Mouse (Mus musculus) heart, embryonic 14.5 days (tissue): ENCODE measurements at regions not wholly inside any gene's neighbourhood (a gene's known extent, or its start where the extent isn't known, plus 50 kb on each side); places are given as distances from the start of the nearest gene placed in this dataset.

ENCODE experiments used
- ATAC-seq: fragments of 200-750 bp; cut with Nextera tagmentation; 2 replicates; pipeline ENCODE4 v1.8.0; 2017; ENCODE audit warnings: low read depth, moderate TSS enrichment; ENCODE audit not compliant: insufficient number of reproducible peaks, insufficient read depth, low FRiP score
- H3K27ac ChIP-seq, 2 experiments: fragments of 200-500 bp in 1 of 2; fragments of 300-500 bp in 1 of 2; sonication (generic) in 1 of 2; replicated peaks in 1 of 2; 2 replicates each; pipeline ENCODE4 v1.5.1; 2012 to 2014; ENCODE audit warnings: low read depth in 2 of 2, low read length in 2 of 2, control low read depth in 1 of 2, mild to moderate bottlenecking in 1 of 2, mixed read lengths in 1 of 2; ENCODE audit not compliant: control insufficient read depth in 1 of 2, insufficient read depth in 1 of 2
- H3K27me3 ChIP-seq: fragments of 300-500 bp; sonication (generic); 2 replicates; pipeline ENCODE4 v1.6.1; 2014; ENCODE audit warnings: mild to moderate bottlenecking, low read length, control low read depth; ENCODE audit not compliant: control insufficient read depth, insufficient read depth
- H3K36me3 ChIP-seq: fragments of 300-500 bp; sonication (generic); 2 replicates; pipeline ENCODE4 v1.6.1; 2014; ENCODE audit warnings: mild to moderate bottlenecking, control low read depth, low read length, mixed read lengths; ENCODE audit not compliant: control insufficient read depth, insufficient read depth
- H3K4me1 ChIP-seq, 2 experiments: fragments of 200-500 bp in 1 of 2; fragments of 300-500 bp in 1 of 2; sonication (generic) in 1 of 2; 2 replicates each; pipeline ENCODE4 v1.6.1; 2012 to 2014; ENCODE audit warnings: low read length in 2 of 2, control low read depth in 1 of 2, mixed read lengths in 1 of 2; ENCODE audit not compliant: control insufficient read depth in 2 of 2, insufficient read depth in 2 of 2
- H3K4me2 ChIP-seq: fragments of 300-500 bp; sonication (generic); 2 replicates; pipeline ENCODE4 v1.6.1; 2014; ENCODE audit warnings: mild to moderate bottlenecking, low read length
- H3K4me3 ChIP-seq, 2 experiments: fragments of 200-500 bp in 1 of 2; fragments of 300-500 bp in 1 of 2; sonication (generic) in 1 of 2; 2 replicates each; pipeline ENCODE4 v1.5.1; 2012 to 2014; ENCODE audit warnings: low read length in 2 of 2, mild to moderate bottlenecking in 2 of 2, control low read depth in 1 of 2, low read depth in 1 of 2, moderate library complexity in 1 of 2; ENCODE audit not compliant: control insufficient read depth in 1 of 2, insufficient read depth in 1 of 2
- H3K9ac ChIP-seq: fragments of 300-500 bp; sonication (generic); 2 replicates; pipeline ENCODE4 v1.6.1; 2014; ENCODE audit warnings: mild to moderate bottlenecking, low read length
- H3K9me3 ChIP-seq: fragments of 300-500 bp; sonication (generic); 2 replicates; pipeline ENCODE4 v1.6.1; 2016; ENCODE audit warnings: low read length, control low read depth; ENCODE audit not compliant: control insufficient read depth
- WGBS: fragments of 180-500 bp; shearing (Covaris S2); extraction: QIAGEN DNeasy Blood & Tissue Kit; methylation state at CpG from one replicate; pipeline ENCODE4 v1.1.7; 2014; 5-methylcytosine and 5-hydroxymethylcytosine counted together

DNA sequence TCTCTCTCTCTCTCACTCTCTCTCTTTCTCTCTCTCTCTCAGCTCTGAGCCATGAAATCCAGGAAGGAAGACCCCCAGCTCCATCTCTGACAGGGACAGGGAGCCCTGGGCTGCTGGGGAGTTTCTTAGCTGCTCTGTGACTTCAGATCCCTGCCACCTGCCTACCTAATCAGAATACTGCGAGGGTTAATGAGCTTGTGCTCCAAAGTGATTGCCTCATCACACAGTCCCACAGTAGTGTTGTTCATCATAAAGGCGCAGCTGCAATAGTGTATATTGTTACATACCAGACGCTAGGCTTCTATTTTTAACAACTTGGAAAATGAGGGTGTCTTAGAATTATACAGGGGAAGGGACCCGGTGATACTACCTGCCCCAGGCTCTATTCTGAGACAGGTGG lies 163.1 kb downstream of the Cdca7 start:
- 42% methylated on average over 4 of the region's 4 CpGs for WGBS
- Histone ChIP-seq H3K36me3 (no peaks in the 10 kb centered on the region), H3K9me3 (no peaks in the 10 kb centered on the region), H3K9ac (no peak overlapping the region), H3K4me2 (no peak overlapping the region), H3K4me3 (no peak overlapping the region), H3K27ac (no peak overlapping the region), H3K27me3 (no peaks in the 10 kb centered on the region), H3K4me1 (peaks cover 4 to 14% of the 10 kb centered on the region in 2 experiments)
- ATAC-seq, result no peak

DNA sequence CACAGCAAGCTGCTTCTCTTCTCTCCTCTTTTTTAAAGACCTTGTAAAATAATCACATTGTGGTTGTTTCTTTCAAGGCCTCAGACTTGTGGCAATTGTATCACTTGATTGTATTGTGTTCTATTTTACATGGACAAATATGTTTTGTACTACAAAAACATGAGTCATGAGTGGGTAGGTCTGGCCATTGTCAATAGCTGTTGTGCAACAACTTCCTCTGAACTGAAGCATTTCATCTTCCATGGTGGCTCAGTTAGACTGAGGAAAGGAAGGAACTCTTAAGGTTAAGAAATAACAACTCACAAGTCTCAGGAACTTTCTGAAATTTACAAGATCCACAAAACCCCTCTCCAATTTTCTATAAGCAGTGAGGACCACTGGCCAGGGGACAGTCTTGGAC lies 165.3 kb downstream of the Cdca7 start:
- Histone ChIP-seq H3K4me3 (no peak overlapping the region), H3K27ac (no peak overlapping the region), H3K4me1 (peaks cover 0 to 8% of the 10 kb centered on the region in 2 experiments; a peak in 2 of 4 replicates), H3K36me3 (no peaks in the 10 kb centered on the region), H3K9me3 (no peaks in the 10 kb centered on the region), H3K9ac (no peak overlapping the region), H3K27me3 (no peaks in the 10 kb centered on the region), H3K4me2 (no peak overlapping the region)
- no peak for ATAC-seq

DNA sequence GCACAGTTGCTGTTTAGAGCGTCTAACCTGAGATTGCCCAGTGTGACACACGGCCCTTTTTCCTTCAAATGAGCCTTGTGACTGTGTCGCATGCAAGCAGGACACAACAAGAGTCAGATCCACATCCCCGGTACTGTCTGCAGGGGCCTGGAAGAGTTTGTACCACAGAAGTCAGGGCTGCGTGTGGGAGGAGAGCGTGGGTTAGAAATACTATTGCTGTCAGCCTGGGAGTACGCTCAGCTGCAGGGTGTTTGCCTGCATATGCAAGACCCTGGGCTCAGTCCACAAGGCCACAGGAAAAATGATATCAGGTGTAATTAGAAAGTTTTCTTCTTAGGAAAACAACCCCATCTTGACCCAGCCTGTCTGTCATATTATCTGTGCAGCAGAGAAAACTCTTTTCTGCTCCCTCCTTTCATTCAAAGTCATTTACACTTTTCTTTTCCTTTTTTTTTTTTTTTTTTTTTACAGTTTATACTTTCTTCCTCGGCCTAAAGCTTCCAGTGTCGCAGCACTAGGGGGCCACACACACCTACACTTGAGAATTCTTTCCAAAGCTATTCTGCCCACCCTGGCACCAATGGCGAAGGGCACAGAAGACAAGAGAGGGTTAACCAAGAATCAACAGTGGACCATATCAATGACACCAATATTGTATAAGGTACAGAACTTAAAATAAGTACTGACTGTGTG lies 168.3 kb downstream of the Cdca7 start:
- Histone ChIP-seq H3K27me3 (no peaks in the 10 kb centered on the region), H3K9ac (no peak overlapping the region), H3K36me3 (no peaks in the 10 kb centered on the region), H3K9me3 (no peaks in the 10 kb centered on the region), H3K4me2 (no peak overlapping the region), H3K27ac (no peak overlapping the region), H3K4me1 (peaks cover 8 to 11% of the 10 kb centered on the region in 2 experiments; a peak in 3 of 4 replicates), H3K4me3 (no peak overlapping the region)
- no peak for ATAC-seq
- 73% methylated on average over 10 of the region's 10 CpGs for WGBS

GRCm38 (mm10) chr2:72647642-72648041 lies 171.7 kb downstream of the Cdca7 start:
- 56% methylated on average over 5 of the region's 5 CpGs for WGBS
- no peak overlapping the region for H3K9ac ChIP-seq
- H3K27ac ChIP-seq, result no peak overlapping the region
- no peaks in the 10 kb centered on the region for H3K9me3 ChIP-seq
- H3K4me3 ChIP-seq, result no peak overlapping the region
- no peak overlapping the region for H3K4me2 ChIP-seq
- H3K36me3 ChIP-seq, result no peaks in the 10 kb centered on the region
- peaks cover 6 to 11% of the 10 kb centered on the region in 2 experiments; a peak in 3 of 4 replicates for H3K4me1 ChIP-seq
- no peak for ATAC-seq
- no peaks in the 10 kb centered on the region for H3K27me3 ChIP-seq

DNA sequence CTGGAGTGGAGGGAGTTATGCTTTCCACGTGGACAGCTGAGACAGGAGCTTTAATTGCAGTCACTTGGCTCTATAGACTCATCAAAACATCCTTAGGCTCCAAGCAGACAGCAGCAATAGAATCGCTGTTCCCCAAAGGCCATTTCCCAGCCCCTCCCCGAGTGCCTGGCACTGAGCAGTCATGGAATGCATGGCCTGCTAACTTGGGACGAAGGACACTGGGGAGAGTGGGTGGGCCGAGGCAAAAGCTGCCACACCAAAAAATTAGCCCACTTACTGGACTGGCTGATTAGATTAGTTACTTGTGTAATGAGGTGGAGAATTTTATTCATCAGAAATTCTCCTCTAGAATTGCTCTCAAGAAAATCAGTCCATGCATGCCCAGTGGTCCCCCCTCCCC lies 172.3 kb downstream of the Cdca7 start:
- Histone ChIP-seq H3K36me3 (no peaks in the 10 kb centered on the region), H3K4me2 (no peak overlapping the region), H3K9me3 (no peaks in the 10 kb centered on the region), H3K4me1 (peaks cover 6 to 11% of the 10 kb centered on the region in 2 experiments; a peak in 3 of 4 replicates), H3K27me3 (no peaks in the 10 kb centered on the region), H3K9ac (no peak overlapping the region), H3K27ac (no peak overlapping the region), H3K4me3 (no peak overlapping the region)
- WGBS, result 38% methylated on average over 5 of the region's 5 CpGs
- ATAC-seq, result no peak

DNA sequence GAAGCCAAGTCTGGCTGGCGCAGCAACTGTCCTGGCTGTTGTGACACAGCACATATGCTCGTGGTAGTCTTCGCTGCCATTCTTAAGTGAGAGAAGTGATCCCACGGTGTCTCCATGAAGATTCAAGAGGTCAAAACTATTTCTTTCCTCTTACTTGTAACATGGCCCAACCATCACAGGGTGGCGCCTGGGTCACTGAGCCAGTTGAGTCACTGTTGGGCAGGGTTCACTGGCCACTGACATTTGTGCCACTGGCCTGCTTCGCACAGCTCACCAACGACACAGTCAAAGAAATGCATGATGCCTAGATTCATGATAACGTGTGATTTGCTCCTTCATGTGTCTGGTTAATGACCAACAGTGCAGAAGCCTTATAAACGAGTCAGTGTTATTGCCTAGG lies 179.9 kb downstream of the Cdca7 start:
- H3K27ac ChIP-seq, result no peak overlapping the region
- no peaks in the 10 kb centered on the region for H3K27me3 ChIP-seq
- H3K4me3 ChIP-seq, result no peak overlapping the region
- H3K9me3 ChIP-seq, result no peaks in the 10 kb centered on the region
- no peak overlapping the region for H3K9ac ChIP-seq
- ATAC-seq, result no peak
- 63% methylated on average over 9 of the region's 9 CpGs for WGBS
- H3K36me3 ChIP-seq, result no peaks in the 10 kb centered on the region
- H3K4me1 ChIP-seq, result peaks cover 3 to 4% of the 10 kb centered on the region in 2 experiments; a peak in 2 of 4 replicates
- no peak overlapping the region for H3K4me2 ChIP-seq

GRCm38 (mm10) chr2:72657101-72657920 lies 181.4 kb downstream of the Cdca7 start:
- Histone ChIP-seq H3K36me3 (no peaks in the 10 kb centered on the region), H3K4me2 (no peak overlapping the region), H3K27me3 (no peaks in the 10 kb centered on the region), H3K27ac (no peak overlapping the region), H3K9me3 (no peaks in the 10 kb centered on the region), H3K4me1 (peaks cover 3 to 4% of the 10 kb centered on the region in 2 experiments; a peak in 2 of 4 replicates), H3K9ac (no peak overlapping the region), H3K4me3 (no peak overlapping the region)
- WGBS, result 52% methylated on average over 10 of the region's 10 CpGs
- ATAC-seq, result no peak
